Mouse (Mus musculus) intestine, embryonic 16.5 days (tissue): ENCODE measurements around the gene Thap3. TPM values are rescaled to one million over a fixed set of nuclear protein-coding genes. Genes with fewer than 3 reads are reported as not detected.
"Not testable (repeated sequence)": the region's sequence is repeated elsewhere in the genome, so short reads cannot be mapped to it uniquely, and the experiment has no call there.

Experiments used
- ATAC-seq: fragments of 200-750 bp; cut with Nextera tagmentation; 2 replicates; pipeline ENCODE4 v1.8.0; 2017; ENCODE audit warnings: moderate TSS enrichment, moderate library complexity
- H3K27ac ChIP-seq: fragments of 300-500 bp; sonication (generic); 2 replicates; pipeline ENCODE4 v1.5.1; 2014; ENCODE audit warnings: mild to moderate bottlenecking, low read length
- H3K27me3 ChIP-seq: fragments of 300-500 bp; sonication (generic); replicated peaks from 2 replicates; pipeline ENCODE4 v1.6.1; 2014; ENCODE audit warnings: low read length, control low read depth, mixed read lengths; ENCODE audit not compliant: control insufficient read depth, insufficient read depth
- H3K36me3 ChIP-seq: fragments of 300-500 bp; sonication (generic); 2 replicates; pipeline ENCODE4 v1.6.1; 2014; ENCODE audit warnings: low read length, control low read depth; ENCODE audit not compliant: control insufficient read depth, insufficient read depth
- H3K4me1 ChIP-seq: fragments of 300-500 bp; sonication (generic); 2 replicates; pipeline ENCODE4 v1.6.1; 2014; ENCODE audit warnings: low read length, control low read depth, mixed read lengths; ENCODE audit not compliant: control insufficient read depth, insufficient read depth
- H3K4me2 ChIP-seq: fragments of 300-500 bp; sonication (generic); 2 replicates; pipeline ENCODE4 v1.6.1; 2014; ENCODE audit warnings: low read depth, low read length, control low read depth
- H3K4me3 ChIP-seq: fragments of 300-500 bp; sonication (generic); 2 replicates; pipeline ENCODE4 v1.5.1; 2014; ENCODE audit warnings: mild to moderate bottlenecking, low read length
- H3K9ac ChIP-seq: fragments of 300-500 bp; sonication (generic); 2 replicates; pipeline ENCODE4 v1.6.1; 2014; ENCODE audit warnings: low read depth, low read length
- H3K9me3 ChIP-seq: fragments of 300-500 bp; sonication (generic); 2 replicates; pipeline ENCODE4 v1.6.1; 2016; ENCODE audit warnings: low read length, control low read depth; ENCODE audit not compliant: control insufficient read depth
- WGBS: fragments of 180-500 bp; shearing (Covaris S2); extraction: QIAGEN DNeasy Blood & Tissue Kit; methylation state at CpG from one replicate; pipeline ENCODE4 v1.1.7; 2014; 5-methylcytosine and 5-hydroxymethylcytosine counted together
- polyA plus RNA-seq: library from polyadenylated mRNA; unstranded; fragments of >200 nt; fragmentation: Nextera tagmentation; extraction: Ambion mirVana; gene quantifications from 2 replicates; pipeline ENCODE4 v1.2.1, GENCODE M21; 2015

Gene Thap3
- 27.0 and 29.0 TPM in 2 replicates for polyA plus RNA-seq

GRCm38 (mm10) chr4:151988342-151989109 lies at the start of gene Thap3:
Gene Thap3 (minus strand): TSS chr4:151988997.
- peak within 1 kb of the TSS; percentile 97 for H3K4me3 ChIP-seq
- peak within 1 kb of the TSS; percentile 57 for H3K4me2 ChIP-seq
- peak within 1 kb of the TSS; percentile 97 for H3K9ac ChIP-seq
- peak within 1 kb of the TSS; percentile 90 for H3K27ac ChIP-seq
- peaks cover 30% of the 10 kb centered on the region for H3K4me1 ChIP-seq
- ATAC-seq: peak; percentile 80
- under 1% methylated on average over 54 of the region's 54 CpGs for WGBS
- H3K36me3 ChIP-seq: peaks cover 14% of the 10 kb centered on the region
- H3K9me3 ChIP-seq: no peaks in the 10 kb centered on the region
- H3K27me3 ChIP-seq: no peaks in the 10 kb centered on the region

DNA sequence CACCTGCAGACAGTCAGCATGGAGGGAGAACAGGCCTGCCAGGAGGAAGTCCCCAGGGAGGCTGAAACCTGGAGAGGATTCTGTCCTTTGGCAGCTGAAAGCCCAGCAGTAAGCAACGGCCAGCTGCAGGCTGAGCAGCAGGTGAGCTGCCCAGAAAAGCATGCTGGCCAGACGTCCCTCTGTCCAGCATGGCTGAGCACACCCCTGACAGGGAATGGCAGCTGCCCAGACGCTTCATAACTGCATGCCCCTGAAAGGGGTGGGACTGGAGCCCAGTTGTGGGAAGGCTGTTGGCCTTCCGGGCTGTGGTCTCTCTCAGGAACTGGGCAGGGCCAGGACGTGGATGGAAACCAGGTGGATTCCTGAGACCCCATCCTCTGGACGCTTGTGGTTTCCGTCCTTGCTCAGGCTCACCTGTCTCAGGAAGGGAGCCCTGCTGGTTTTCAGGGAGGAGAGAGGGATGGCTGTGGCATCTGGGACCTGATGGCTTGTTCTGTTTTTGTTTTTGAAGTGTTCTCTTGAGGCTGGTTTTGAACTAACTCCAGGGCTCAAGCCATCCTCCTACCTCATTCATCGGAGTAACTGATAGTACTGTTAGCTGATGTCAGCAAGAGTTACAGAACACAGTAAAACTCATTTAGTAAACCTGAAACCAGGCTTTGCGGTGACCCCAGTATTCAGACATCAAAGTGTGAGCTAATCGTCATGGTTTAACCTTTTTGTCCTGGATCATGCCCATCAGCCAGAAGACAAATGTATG lies 49.6 kb upstream of the Thap3 start, which contains the start of gene Tas1r1:
Tas1r1 (minus strand) TSS at position 344 of the 760 bp plus-strand sequence.
- H3K4me2 ChIP-seq: peak within 1 kb of the TSS; percentile 90
- no peak for ATAC-seq
- H3K4me3 ChIP-seq: peak within 1 kb of the TSS; percentile 83
- no peaks in the 10 kb centered on the region for H3K27me3 ChIP-seq
- no peaks in the 10 kb centered on the region for H3K9me3 ChIP-seq
- peak within 1 kb of the TSS; percentile 89 for H3K9ac ChIP-seq
- 45% methylated on average over 10 of the region's 10 CpGs for WGBS
- no peak within 1 kb of the TSS for H3K27ac ChIP-seq
- H3K4me1 ChIP-seq: peaks cover 9% of the 10 kb centered on the region
- H3K36me3 ChIP-seq: peaks cover 17% of the 10 kb centered on the region

DNA sequence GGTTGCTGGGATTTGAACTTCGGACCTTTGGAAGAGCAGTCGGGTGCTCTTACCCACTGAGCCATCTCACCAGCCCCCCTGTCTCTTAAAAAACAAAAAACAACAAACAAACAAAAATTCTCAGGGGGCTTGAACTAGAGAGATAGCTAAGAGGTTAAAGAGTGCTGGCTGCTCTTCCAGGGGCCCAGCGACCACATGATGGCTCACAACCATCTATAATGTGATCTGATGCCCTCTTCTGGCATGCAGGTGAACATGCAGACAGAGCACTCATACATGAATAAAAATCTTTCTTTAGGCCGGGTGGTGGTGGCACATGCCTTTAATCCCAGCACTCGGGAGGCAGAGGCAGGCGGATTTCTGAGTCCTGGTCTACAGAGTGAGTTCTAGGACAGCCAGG lies 47.7 kb upstream of the Thap3 start:
- H3K4me2 ChIP-seq, H3K9me3 ChIP-seq, H3K9ac ChIP-seq, H3K27ac ChIP-seq, ATAC-seq, H3K36me3 ChIP-seq, H3K27me3 ChIP-seq, H3K4me3 ChIP-seq: not testable (repeated sequence)
- peaks cover 11% of the 10 kb centered on the region for H3K4me1 ChIP-seq
- 91% methylated on average over 6 of the region's 6 CpGs for WGBS

GRCm38 (mm10) chr4:152032922-152033321 lies 44.1 kb upstream of the Thap3 start:
- Histone ChIP-seq H3K9me3 (no peaks in the 10 kb centered on the region), H3K4me1 (peaks cover 9% of the 10 kb centered on the region), H3K9ac (peak overlapping the region; percentile 21; the same call in 1 of the 2 replicates), H3K36me3 (no peaks in the 10 kb centered on the region), H3K27ac (no peak overlapping the region), H3K4me2 (no peak overlapping the region), H3K4me3 (no peak overlapping the region), H3K27me3 (no peaks in the 10 kb centered on the region)
- WGBS: 87% methylated on average over 13 of the region's 13 CpGs
- peak; percentile 63 for ATAC-seq

- H3K4me3 ChIP-seq: no peak overlapping the region
- WGBS: 83% methylated on average over 4 of the region's 4 CpGs
- H3K9ac ChIP-seq: no peak overlapping the region
- no peak overlapping the region for H3K27ac ChIP-seq
- H3K9me3 ChIP-seq: no peaks in the 10 kb centered on the region
- no peaks in the 10 kb centered on the region for H3K36me3 ChIP-seq
- H3K27me3 ChIP-seq: no peaks in the 10 kb centered on the region
- peaks cover 29% of the 10 kb centered on the region for H3K4me1 ChIP-seq
- H3K4me2 ChIP-seq: no peak overlapping the region
- no peak for ATAC-seq
Observed at GRCm38 (mm10) chr4:152029997-152030396, 41.2 kb upstream of the Thap3 start.

DNA sequence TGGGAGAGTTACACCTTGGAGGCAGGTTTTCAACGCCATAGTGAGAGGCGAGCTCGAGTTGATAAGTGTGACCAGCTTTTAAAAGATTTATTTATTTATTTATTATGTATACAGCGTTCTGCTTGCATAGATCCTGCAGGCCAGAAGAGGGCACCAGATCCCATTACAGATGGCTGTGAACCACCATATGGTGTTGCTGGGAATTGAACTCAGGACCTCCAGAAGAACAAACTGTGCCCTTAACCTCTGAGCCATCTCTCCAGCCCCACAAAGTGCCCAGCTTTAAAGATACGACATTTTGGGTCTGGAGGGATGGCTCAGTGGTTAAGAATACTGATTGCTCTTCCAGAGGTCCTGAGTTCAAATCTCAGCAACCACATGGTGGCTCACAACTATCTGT lies 40.3 kb upstream of the Thap3 start:
- Histone ChIP-seq H3K9me3 (no peaks in the 10 kb centered on the region), H3K27me3 (no peaks in the 10 kb centered on the region), H3K4me1 (peaks cover 29% of the 10 kb centered on the region), H3K4me2 (no peak overlapping the region), H3K36me3 (no peaks in the 10 kb centered on the region), H3K9ac (no peak overlapping the region), H3K4me3 (no peak overlapping the region), H3K27ac (no peak overlapping the region)
- ATAC-seq: no peak
- 45% methylated on average over 5 of the region's 5 CpGs for WGBS

DNA sequence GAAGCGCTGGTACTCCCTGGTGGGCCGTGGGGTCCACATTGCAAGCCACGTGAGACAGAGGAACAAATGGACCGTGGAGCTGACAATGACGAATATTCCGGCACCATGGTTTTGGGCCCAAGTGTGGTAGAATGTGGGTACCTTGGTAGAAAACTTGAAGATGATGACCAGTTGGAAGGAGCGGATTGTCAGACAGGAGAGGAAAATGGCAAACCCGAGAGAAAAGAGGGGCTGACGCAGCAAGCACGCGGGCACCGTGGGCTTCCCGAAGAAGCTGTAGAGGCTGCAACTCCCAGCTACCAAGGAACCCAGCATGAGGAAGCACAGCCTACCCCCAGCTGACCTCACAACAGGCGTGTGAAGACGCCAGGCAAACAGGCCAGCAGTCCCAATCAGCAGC lies 39.7 kb upstream of the Thap3 start:
- WGBS: 61% methylated on average over 15 of the region's 15 CpGs
- Histone ChIP-seq H3K9me3 (no peaks in the 10 kb centered on the region), H3K4me1 (peaks cover 29% of the 10 kb centered on the region), H3K27ac (no peak overlapping the region), H3K36me3 (no peaks in the 10 kb centered on the region), H3K4me3 (no peak overlapping the region; the same call in 1 of the 2 replicates), H3K4me2 (peak overlapping the region; percentile 96), H3K9ac (peak overlapping the region; percentile 78; the same call in 1 of the 2 replicates), H3K27me3 (no peaks in the 10 kb centered on the region)
- no peak for ATAC-seq

GRCm38 (mm10) chr4:152027524-152027923 lies 38.7 kb upstream of the Thap3 start, which contains the start of gene Zbtb48:
Gene Zbtb48 (minus strand): TSS chr4:152027671.
- Histone ChIP-seq H3K4me3 (peak within 1 kb of the TSS; percentile 82), H3K4me1 (peaks cover 27% of the 10 kb centered on the region), H3K36me3 (no peaks in the 10 kb centered on the region), H3K27ac (peak within 1 kb of the TSS; percentile 63), H3K9me3 (no peaks in the 10 kb centered on the region), H3K9ac (peak within 1 kb of the TSS; percentile 78), H3K27me3 (no peaks in the 10 kb centered on the region), H3K4me2 (peak within 1 kb of the TSS; percentile 96)
- ATAC-seq: peak; percentile 98
- WGBS: under 1% methylated on average over 35 of the region's 35 CpGs

GRCm38 (mm10) chr4:152026751-152027508 lies 38.1 kb upstream of the Thap3 start:
- H3K4me1 ChIP-seq: peaks cover 27% of the 10 kb centered on the region
- no peaks in the 10 kb centered on the region for H3K9me3 ChIP-seq
- ATAC-seq: peak; percentile 75
- peak overlapping the region; percentile 82 for H3K4me3 ChIP-seq
- no peaks in the 10 kb centered on the region for H3K27me3 ChIP-seq
- H3K27ac ChIP-seq: peak overlapping the region; percentile 63
- 1% methylated on average over 41 of the region's 41 CpGs for WGBS
- H3K36me3 ChIP-seq: peaks cover 5% of the 10 kb centered on the region; the same call in 1 of the 2 replicates
- H3K4me2 ChIP-seq: peak overlapping the region; percentile 94
- H3K9ac ChIP-seq: peak overlapping the region; percentile 78
